Mouse (Mus musculus) kidney, embryonic 15.5 days (tissue): Measurements from ENCODE around the gene Paox. TPM values are rescaled to one million over a fixed set of nuclear protein-coding genes. Genes with fewer than 3 reads are reported as not detected.

Experiments
- polyA plus RNA-seq: library from polyadenylated mRNA; unstranded; fragments of >200 nt; fragmentation: Nextera tagmentation; extraction: Ambion mirVana; gene quantifications from 2 replicates; pipeline ENCODE4 v1.2.1, GENCODE M21; 2015

Gene Paox
- polyA plus RNA-seq, 1 experiment from 2014 or later, result 23.3 TPM

Other genes starting within 250 kb of the Paox start
- gene Kndc1, start 221.1 kb upstream of the Paox start, polyA plus RNA-seq, result 0.19 and 0.26 TPM in 2 replicates
- 0.31 TPM in 1 of 2 replicates, not detected in the other for gene Utf1, start 172.0 kb upstream of the Paox start, polyA plus RNA-seq
- gene 6430531B16Rik, start 137.0 kb upstream of the Paox start, polyA plus RNA-seq, result 0.49 and 0.91 TPM in 2 replicates
- gene Adam8, start 123.2 kb upstream of the Paox start, polyA plus RNA-seq, result 1.4 and 2.1 TPM in 2 replicates
- gene Zfp511, start 79.4 kb upstream of the Paox start, polyA plus RNA-seq, result 38.3 and 40.4 TPM in 2 replicates
- 52.6 and 58.0 TPM in 2 replicates for gene Tubgcp2, start 79.1 kb upstream of the Paox start, polyA plus RNA-seq
- gene Msx3, start 66.7 kb upstream of the Paox start, polyA plus RNA-seq, result not detected in 2 replicates
- 1.4 and 2.1 TPM in 2 replicates for gene Caly, start 33.3 kb upstream of the Paox start, polyA plus RNA-seq
- gene Prap1, start 22.4 kb upstream of the Paox start, polyA plus RNA-seq, result 0.28 TPM in 1 of 2 replicates, not detected in the other
- 34.7 and 35.8 TPM in 2 replicates for gene Fuom, start 13.4 kb upstream of the Paox start, polyA plus RNA-seq
- 166 and 171 TPM in 2 replicates for gene Echs1, start 677 bp downstream of the Paox start, polyA plus RNA-seq
- gene Mtg1, start 21.8 kb downstream of the Paox start, polyA plus RNA-seq, result 26.3 and 28.1 TPM in 2 replicates
- 0.48 and 0.55 TPM in 2 replicates for gene Sprn, start 39.1 kb downstream of the Paox start, polyA plus RNA-seq
- gene Olfr522, start 49.0 kb downstream of the Paox start, polyA plus RNA-seq, result not detected in 2 replicates
- gene Olfr523, start 57.4 kb downstream of the Paox start, polyA plus RNA-seq, result not detected in 2 replicates
- not detected in 2 replicates for gene Olfr524, start 90.2 kb downstream of the Paox start, polyA plus RNA-seq
- gene Cd163l1, start 102.5 kb downstream of the Paox start, polyA plus RNA-seq, result not detected in 2 replicates
- not detected in 2 replicates for gene 5830411N06Rik, start 131.5 kb downstream of the Paox start, polyA plus RNA-seq
- gene Olfr525, start 205.1 kb downstream of the Paox start, polyA plus RNA-seq, result not detected in 2 replicates
- gene Olfr527, start 218.2 kb downstream of the Paox start, polyA plus RNA-seq, result not detected in 2 replicates
- not detected in 2 replicates for gene Olfr60, start 245.9 kb downstream of the Paox start, polyA plus RNA-seq